Mouse (Mus musculus) ovary, postnatal 14 days (tissue): ENCODE results near the gene Vwa1.

Experiments used
- DNase-seq: peaks from one replicate; pipeline ENCODE4 v3.0.0; 2022; ENCODE audit warnings: low spot score

Gene Vwa1

DNA sequence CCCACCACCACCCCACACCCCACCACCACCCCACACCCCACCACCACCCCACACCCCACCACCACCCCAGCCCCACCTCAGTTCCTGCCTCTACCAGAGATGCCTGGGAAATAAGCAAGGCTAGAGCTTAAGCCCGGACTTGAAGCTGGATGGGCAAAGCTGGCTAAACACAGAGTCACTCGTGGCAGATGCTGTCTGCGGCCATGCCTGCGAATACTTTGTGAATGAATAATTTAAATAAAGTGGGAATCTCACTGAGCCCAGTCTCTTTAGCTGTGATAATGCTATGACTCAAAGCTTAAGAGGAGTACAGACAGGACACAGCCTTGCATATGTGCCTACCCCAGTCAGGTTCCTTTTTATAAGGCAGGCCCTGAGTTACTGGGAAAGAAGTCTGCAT, 5.0 kb upstream of the Vwa1 start:
- DNase-seq = no peak

DNA sequence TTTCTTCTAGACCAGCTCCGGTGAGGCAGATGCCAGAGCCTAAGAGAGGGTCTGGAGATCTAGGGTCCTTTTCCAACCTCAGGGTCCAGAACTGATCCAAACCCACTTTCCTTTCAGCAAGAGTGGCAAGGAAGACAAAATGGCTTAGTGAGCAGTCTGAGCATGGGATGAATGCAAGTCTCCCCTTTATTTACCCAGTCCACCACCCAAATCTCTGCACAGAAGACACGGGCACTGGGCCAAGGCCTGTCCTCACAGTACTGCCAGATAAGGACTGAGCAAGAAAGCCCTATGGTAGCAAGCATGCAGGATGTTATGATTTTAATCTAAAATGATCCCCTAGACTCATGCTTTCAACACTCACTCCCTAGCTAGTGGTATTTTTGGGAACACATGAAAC, 3.3 kb upstream of the Vwa1 start:
- no peak for DNase-seq

DNA sequence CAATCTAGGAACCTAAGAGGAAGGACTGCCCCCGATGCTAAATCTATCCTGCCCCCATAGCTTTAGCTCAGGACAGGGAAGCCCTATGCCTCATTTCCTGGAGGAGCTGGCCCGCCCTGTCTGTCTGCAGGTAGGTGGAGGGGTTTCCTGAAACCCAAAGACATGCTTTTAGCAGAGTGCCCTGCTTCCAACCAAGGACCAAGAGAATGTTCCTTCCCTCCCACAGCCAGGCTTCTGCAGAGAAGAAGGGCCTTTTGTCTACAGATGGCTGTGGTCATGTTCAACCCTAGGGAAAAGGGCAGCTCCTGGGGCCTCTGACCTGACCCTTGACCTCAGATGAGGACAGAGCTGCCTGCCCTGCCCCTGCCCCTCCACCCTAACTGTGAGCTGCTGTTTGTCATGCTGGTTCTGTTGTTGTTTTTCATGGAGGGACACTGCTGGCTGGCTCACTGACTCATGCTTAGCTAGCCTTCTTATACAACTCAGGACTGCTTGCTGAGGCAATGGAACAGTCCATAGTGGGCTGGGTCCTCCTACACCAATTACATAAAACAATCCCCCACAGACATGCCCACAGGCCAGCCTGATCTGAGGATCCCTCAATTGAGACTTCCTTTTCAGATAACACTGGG, 2.3 kb upstream of the Vwa1 start:
- no peak for DNase-seq

DNA sequence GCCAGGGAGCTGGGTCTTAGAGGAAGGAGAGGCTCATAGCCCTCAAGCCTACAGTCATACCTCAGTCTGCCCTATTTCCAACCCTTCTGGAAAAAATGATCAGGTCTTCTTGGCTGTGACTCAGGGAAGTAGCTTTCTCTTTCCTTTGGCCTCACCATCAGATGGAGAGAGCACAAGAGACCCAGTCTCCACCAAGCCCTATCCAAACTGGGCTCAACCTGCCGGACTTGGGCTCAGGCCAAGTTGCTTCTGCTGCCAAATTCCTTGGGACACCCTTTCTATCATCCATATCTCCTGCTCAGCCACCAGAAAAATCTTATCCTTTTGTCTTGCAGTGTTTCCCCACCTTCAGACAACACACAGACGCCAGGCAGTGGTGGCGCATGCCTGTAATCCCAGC, 1.4 kb upstream of the Vwa1 start:
- DNase-seq = no peak

DNA sequence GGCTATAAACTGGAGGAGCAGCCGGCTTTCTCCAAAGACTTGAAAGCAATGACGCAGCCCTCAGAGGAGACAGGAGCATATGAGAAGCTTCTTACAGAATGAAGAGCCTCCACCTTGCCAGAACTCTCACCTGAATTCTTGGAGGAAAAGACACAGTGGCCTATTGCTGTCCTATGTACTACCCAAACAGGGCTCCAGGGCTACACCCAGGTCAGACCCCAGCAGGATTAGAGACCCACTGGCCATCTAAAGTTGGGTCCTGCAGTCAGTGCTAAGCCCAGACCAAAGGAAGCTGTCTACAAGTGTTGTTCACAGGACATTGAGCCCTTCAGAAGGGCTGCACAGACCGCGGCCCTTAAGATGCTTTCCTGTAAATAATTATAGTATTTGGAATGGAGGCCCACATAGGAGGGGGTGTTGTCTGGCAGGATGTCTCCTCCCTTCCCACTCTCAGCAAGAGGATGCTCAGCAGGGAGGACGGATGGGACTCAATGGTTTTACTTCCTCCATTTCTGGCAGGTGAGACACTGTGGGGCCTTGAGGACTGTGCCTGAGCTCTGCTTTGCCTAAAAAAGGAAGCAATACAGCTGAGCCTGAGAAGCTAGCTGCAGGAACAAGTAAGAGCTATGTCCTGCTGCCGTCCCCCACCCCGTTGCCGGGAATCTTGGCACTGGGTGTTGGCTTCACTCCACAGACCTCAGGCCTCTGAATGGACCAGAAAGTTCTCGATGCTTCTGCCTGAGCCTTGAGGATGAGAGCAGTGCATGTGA, 658 bp upstream of the Vwa1 start:
- peak; percentile 57 for DNase-seq

DNA sequence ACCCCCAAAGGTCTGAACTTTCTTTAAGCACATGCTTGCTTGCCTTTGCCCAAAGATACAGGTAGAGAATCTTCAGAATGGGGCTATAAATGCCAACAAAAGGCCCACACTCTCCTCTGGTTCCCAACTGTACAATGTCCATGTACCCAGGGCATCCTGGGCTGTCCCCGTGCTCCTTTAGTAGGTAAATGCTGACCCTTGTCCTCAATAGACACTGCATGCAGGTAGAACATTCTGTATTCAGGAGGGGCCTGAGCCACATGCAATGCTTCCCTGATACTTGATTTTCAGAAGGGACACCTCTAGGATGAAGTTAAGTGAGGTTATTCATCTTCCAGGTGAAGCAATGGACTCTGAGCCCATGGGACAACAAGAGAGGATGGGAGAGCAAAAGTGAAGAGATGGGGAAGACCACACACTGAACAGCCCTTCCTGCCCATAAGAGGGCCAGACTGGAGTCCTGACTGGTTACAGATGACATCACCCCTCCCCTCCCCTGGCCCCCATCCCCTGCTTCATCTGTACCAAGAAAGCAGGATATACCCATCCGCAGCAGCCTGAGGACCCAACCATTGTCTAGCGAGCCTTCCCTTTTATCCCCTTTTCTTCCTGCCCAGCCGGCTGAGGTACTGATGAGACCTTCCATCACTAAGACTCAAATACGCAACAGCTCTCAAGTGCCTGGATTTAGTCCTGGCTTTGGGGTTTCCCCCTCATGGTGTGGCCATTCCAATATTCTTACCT, 991 bp downstream of the Vwa1 start:
- DNase-seq = no peak

DNA sequence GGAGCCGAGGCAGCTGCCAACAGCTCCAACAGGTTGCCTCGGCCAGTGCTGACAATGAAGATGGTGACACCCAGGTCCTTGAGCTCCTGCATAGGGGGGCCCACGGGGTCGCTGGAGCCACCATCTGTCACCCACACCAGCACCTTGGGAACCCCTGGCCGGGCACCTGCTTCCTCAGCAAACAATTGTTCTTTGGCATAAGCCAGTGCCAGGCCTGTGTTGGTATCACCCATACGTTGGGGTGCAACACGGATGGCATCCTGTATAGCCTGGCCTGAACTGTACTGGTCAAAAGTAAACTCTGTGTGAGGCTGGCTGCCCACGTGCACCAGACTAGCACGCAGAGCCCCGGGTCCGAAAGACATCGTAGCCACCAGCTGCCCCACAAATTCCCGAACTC, 1.7 kb downstream of the Vwa1 start:
- DNase-seq = no peak

DNA sequence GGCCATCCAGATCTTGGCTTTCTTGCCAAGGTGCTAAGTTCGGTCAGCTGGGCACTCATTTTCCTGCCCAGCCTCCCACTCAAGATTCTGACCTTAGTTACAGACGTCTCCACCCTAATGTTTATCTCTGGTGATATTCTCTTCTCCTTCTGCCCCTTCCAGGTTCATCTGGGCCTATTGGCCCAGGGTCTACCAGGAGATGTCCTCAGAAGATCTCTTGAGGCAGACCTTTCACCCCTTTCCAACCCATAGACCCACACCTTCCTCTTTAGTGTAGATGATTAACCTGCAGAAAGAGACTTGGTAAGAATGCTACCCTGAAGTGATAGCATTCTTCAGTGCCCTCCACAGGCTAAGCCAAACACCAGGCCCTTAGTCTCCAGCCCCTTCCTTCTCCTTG, 2.8 kb downstream of the Vwa1 start:
- DNase-seq = no peak

DNA sequence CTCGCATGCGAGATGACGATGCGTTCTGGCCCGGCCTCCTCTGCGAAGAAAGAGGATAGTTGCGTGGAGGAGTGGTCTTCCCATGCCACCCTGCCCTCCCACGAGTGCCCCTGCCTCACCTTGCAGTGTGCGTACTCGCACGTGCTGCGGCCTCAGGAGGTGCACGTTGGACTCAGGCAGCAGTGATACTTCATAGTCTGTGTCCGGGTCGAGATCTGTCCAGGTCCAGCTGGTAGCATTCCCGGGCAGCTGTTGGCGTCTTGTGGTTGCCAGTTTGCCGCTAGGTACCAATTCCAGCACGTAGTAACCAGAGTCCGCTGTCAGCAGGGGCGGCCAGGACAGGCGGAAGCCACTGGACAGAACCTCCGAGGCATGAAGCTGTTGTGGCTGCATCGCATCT, 3.9 kb downstream of the Vwa1 start:
- DNase-seq = no peak

DNA sequence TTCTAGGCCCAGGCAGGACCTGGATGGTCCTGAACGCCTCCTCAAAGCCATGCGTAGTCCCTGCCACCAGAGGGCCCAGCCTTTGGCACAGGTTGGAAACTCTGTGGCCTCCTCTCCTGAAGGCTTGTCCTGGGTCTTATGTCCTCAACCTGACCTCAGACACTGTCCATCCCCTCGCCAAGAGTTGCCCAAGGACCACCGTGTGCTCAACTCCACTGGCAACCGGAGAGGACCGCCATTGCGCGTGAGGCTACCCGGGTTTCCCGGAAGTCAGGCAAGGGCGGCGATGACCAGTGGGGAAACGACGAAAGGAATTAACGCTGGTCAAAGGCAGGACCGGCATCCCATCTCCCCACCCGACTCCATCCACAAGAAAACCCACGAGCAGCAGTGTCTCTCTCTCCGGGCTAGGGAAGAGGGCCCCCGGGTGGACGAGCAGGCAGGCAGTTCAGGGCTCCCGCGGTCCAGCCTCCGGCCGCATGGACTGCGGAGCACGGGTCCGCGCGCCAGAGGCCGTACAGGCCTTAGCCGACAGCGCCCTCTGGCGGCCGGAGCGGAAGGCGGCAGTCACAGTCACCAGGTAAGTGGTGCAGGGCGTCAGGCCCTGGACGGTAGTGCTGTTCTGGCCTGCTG, 4.5 kb downstream of the Vwa1 start:
- DNase-seq = peak; percentile 94

DNA sequence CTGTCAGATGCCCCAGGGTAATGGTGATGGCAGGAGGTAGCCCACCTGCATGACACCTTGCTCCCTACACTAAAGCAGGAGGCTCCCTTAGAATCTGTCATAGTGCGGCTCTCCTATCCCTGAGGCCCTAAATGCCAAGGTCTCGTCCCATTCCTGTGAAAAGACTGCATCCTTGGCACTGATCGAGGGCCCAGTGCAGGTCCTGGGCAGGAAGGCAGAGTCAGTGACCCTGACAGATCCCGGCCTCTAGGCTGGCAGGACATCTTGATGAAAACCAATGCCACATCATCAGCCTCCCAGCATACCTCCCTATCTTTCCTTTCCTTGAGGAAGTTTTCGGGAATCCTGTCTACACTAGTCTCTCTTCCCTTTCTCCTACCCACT, 5.0 kb downstream of the Vwa1 start:
- DNase-seq = no peak

DNA sequence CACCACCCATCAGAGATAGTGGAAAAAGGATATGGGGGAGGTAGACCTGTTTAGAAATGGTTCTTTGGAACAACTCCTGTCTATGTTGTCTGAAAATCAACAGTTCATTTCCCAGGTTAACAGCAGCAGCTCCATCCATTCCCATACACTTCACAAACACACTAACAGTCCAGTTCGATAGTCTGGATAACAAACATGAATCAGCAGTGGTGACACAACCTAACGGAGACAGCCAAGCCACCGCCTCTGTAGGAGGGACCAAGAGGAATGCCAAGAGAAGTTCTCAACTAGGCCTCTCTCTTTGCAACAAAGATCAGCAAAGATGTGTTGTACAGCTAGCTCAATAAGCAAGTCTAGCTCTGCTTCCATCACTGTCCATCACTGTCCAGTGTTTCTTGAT, 12.1 kb downstream of the Vwa1 start:
- no peak for DNase-seq

DNA sequence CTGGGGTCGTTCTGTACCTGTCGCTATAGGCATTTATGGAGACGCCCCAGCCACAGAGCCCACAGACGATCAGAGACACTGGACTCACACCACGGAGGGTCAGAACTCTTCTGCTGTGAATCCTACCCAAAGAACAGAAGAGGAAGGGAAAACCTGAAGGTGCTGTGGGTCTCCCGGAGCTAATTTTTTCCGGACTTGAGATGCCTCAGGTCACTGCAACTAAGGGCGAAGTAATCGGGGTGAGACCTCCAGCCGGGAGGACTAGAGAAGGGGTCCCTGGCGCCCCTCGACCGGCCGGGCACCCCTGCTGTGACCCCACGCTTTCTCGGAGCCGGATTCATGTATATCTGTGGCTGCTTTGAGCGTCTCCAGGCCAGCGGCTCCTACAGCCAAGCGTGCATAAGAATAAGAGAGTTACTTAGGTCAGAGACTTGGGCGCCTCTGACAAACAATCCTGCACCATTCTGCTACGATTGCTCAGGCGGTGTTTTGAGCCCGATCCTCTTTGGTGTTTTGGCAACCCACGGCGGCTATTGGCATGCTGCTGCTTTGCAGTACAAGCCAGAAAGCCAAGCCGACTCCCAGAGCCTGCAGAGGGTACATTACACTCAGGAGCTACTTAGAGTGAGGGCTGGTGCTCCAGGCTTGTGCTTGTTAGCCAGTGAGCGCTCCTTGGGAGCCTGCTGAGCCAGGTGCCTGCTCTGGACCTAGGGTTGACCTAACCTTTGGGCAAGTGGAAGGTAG, 13.0 kb downstream of the Vwa1 start:
- DNase-seq = no peak

DNA sequence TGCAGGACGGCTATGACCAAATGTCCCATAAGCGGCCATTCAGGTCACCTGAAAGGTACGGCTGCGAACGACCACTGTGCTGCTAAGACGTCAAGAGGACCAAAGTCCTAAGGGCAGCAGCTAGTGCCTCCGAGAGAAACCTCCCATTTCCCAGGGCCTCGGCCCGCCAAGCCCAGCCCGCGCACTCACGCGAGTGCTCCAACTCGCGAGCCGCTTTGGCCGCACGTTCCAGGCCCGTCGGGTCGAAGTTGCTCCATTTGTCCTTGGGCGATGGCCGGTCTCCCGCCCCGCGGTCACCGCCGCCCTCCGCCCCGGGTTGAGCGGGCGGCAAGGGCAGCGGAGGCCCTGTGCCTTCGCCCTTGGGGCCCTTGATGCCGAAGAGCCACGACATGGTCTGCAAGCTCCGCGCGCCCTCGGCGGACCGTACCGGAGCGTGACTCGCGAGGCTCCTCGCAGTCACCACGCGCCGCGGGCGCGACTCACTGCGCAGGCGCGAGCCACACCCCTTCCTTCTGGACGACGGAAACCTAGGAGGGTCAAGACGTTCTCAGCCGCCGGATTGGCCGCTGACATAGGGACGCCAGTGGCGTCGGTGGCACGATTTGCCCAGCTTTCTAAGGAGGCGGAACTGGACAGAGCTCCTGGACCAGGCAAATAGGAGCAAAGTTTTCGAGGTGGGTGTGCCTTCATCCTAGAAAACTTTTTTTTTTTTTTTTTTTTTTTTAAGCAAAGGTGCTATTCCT, 13.7 kb downstream of the Vwa1 start, which contains the start of gene Atad3a:
TSS of gene Atad3a (minus strand) at position 481 of the 743 bp plus-strand sequence.
- DNase-seq = peak; percentile 96

DNA sequence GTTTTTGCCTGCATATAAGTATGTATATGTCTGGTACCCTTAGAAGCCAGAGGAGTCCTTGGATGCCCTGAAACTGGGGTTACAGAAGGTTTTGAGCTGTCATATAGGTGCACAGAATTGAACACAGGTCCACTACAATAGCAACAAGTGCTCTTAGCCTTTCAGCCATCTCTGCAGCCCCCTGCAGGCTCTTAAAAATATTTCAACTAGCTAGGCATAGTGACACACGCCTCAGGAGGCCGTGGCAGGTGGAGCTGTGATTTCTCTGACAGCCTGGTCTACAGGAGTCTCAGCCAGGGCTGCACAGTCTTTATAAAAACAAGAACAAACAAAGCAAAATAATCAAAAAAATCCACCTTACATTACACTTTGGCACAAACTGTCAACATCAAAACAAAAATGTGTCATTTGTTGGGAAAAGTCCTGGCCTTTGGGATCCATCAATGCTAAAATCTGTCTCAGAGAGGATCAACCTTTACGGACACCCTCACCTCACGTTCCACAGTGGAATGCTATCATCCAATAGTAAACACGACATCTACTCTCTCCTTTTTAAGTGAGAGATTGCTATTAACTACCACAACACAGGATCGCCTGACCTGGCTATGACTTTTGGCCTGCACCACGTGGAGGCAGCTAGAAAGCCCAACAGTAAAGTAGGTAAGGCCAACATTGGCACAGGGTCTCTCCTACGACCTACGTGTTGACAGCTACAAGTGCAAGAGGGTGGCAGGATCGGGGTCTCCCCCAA, 14.5 kb downstream of the Vwa1 start:
- DNase-seq = no peak

DNA sequence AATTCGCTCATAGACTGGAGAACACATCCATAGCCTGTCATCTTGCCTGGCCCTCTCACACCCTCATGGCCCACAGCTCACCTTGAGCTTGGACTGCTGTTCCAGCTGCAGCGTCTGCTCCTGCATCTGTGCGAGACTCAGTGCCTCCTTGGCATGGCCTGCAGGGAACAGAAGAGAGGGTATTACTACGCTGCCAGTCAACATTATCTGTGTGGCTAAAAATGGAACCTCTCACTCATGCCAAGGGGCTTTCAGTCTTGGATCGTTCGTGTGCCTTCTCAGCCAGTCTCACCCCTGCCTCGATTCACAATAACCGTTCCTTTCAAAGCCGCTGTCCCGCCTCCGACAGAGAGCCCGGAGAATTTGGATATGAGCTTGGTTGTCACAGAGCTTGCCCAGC, 17.5 kb downstream of the Vwa1 start:
- no peak for DNase-seq

DNA sequence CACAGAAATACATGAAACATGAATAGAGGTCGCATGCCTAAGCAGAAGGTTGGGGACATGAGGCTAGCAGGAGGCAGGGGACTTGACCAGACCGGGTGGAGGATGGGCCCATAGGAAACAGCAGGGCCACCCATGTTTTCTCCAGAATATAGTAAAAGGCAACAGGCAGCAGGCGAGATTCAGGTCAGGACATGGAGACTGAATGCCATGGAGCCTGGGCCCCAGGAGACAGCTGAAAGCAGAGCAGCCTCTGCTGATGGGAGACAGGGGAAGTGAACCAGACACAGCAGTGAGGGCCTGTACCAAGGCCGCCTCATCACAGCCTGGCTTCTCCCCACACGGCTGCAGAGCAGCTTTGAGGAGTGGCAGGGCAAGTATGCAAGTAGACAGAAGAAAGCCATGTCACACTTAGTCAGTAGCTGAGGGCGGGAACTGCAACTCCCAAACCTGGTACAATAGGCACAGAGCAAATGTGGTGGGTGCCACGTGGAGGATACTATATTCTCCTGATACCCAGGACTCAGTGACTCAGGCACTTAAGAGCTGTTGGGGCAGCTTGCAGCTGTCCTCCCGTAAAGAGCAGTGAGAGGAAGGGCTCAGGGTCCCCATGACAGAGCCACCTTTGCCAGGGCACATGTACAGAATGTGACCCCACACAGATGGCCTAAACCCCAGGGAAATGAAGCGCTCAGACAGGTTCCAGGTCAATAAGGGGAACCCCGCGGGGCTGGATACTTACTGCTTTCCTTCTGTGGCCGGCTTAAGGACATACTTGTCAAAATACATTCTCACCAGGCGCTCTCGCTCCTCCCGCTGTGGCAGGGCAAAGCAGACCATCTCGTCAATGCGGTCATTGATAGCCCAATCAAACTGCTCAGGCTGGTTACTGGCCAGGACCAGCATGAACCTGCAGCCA, 27.7 kb downstream of the Vwa1 start:
- no peak for DNase-seq

DNA sequence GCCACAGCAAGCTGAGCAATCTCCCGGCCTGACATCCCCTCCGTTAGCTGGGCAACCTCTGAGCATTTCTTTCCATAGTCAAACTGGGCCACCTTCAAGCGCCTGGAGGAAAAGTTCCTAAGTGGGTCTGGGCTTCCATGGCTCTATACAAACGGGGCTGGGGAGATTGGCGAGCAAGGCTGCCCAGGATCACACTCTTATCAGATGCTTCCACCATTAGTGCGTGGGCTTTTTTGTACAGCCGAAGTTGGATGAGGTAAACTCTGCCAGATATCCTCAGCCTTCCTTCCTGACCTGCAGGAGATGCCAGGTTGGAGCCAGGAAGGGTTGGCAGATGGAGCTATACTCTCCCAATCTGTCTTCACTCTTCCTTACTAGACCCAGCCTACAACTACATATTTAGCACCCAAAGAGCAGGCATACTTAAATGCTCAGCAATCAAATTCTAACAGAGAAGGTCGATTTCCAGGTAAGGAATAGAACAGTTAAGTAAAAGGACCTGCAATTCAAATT, 28.4 kb downstream of the Vwa1 start:
- no peak for DNase-seq

DNA sequence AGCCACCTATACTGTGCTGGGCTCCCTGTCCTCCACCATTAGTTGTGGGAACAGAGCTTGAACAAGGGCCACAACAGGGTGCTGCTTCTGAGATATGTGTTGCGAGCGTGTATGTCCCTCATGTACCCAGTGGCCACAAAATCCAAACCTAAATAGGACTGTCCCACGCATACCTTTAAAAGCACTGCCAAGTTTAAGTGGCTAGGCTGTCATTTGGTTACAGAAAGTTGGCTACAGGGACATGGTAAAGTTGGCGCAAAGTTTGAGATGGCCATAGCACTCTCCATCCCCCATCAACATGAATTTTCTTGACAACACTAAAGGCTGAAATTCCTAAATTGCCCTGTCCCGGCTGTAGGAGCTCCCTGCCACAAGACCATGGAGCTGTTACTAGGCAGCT, 29.4 kb downstream of the Vwa1 start:
- DNase-seq = no peak
